Mouse (Mus musculus): ENCODE measurements around the gene Stxbp3. TPM values are rescaled to one million over a fixed set of nuclear protein-coding genes. Genes with fewer than 3 reads are reported as not detected.

Stxbp3 gene
- total RNA-seq, 2 experiments from 2014 or later = 22.4 to 23.7 TPM

Other genes with a start within 250 kb of the Stxbp3 start
- 100 to 1,000 TPM; 126 TPM for gene Wdr47, start 249.2 kb downstream of the Stxbp3 start, total RNA-seq (2021)
- gene Clcc1, start 186.6 kb downstream of the Stxbp3 start, total RNA-seq (2021) = 10 to 100 TPM; 29.9 to 33.1 TPM
- 10 to 100 TPM; 12.7 to 15.3 TPM for gene Gpsm2, start 118.2 kb downstream of the Stxbp3 start, total RNA-seq (2021)
- not detected for gene Aknad1, start 100.9 kb downstream of the Stxbp3 start, total RNA-seq (2021)
- not detected for gene Fndc7, start 49.5 kb upstream of the Stxbp3 start, total RNA-seq (2021)
- gene Prpf38b, start 71.2 kb upstream of the Stxbp3 start, total RNA-seq (2021) = 10 to 100 TPM; 28.0 to 54.5 TPM
- gene Henmt1, start 99.3 kb upstream of the Stxbp3 start, total RNA-seq (2021) = 1 to 10 TPM; 1.3 to 2.3 TPM
- not detected for gene Gm9857, start 99.9 kb upstream of the Stxbp3 start, total RNA-seq (2021)
- gene Fam102b, start 187.1 kb upstream of the Stxbp3 start, total RNA-seq (2021) = 10 to 100 TPM; 33.3 to 36.6 TPM
- gene Slc25a54, start 239.9 kb upstream of the Stxbp3 start, total RNA-seq (2021) = not detected

Measured in left cerebral cortex, postnatal 36 days (tissue).